Mouse (Mus musculus) hindbrain, postnatal 0 days (tissue): Measurements from ENCODE around the gene Whamm. TPM values are rescaled to one million over a fixed set of nuclear protein-coding genes. Genes with fewer than 3 reads are reported as not detected.

Source experiments
- ATAC-seq: fragments of 200-750 bp; cut with Nextera tagmentation; 2 replicates; pipeline ENCODE4 v1.8.0; 2017; ENCODE audit warnings: mild to moderate bottlenecking, moderate TSS enrichment, moderate library complexity
- DNase-seq: peaks from one replicate; pipeline ENCODE4 v3.0.0-alpha.2; 2015; ENCODE audit warnings: low spot score
- H3K27ac ChIP-seq: fragments of 300-500 bp; sonication (generic); 2 replicates; pipeline ENCODE4 v1.5.1; 2014; ENCODE audit warnings: mild to moderate bottlenecking
- H3K27me3 ChIP-seq: fragments of 300-500 bp; sonication (generic); 2 replicates; pipeline ENCODE4 v1.6.1; 2014; ENCODE audit warnings: low read length, mixed read lengths; ENCODE audit not compliant: insufficient read depth
- H3K36me3 ChIP-seq: fragments of 300-500 bp; sonication (generic); 2 replicates; pipeline ENCODE4 v1.6.1; 2014; ENCODE audit warnings: low read length, mixed read lengths; ENCODE audit not compliant: insufficient read depth
- H3K4me1 ChIP-seq: fragments of 300-500 bp; sonication (generic); 2 replicates; pipeline ENCODE4 v1.6.1; 2014; ENCODE audit warnings: antibody characterized with exemption, low read length, mixed read lengths; ENCODE audit not compliant: insufficient read depth
- H3K4me2 ChIP-seq: fragments of 300-500 bp; sonication (generic); 2 replicates; pipeline ENCODE4 v1.6.1; 2014; ENCODE audit warnings: low read depth, mild to moderate bottlenecking, low read length, moderate library complexity, mixed read lengths
- H3K4me3 ChIP-seq: fragments of 300-500 bp; sonication (generic); 2 replicates; pipeline ENCODE4 v1.5.1; 2014; ENCODE audit warnings: low read length
- H3K9ac ChIP-seq: fragments of 300-500 bp; sonication (generic); replicated peaks from 2 replicates; pipeline ENCODE4 v1.6.1; 2014; ENCODE audit warnings: mild to moderate bottlenecking, low read length, moderate library complexity, mixed read lengths
- H3K9me3 ChIP-seq: fragments of 300-500 bp; sonication (generic); 2 replicates; pipeline ENCODE4 v1.6.1; 2016; ENCODE audit warnings: low read length, mixed read lengths
- CTCF ChIP-seq: IDR thresholded peaks from 2 replicates; pipeline ENCODE4 v1.5.1; 2016; ENCODE audit warnings: antibody characterized with exemption, control low read depth, low read depth
- whole genome bisulfite sequencing: fragments of 180-500 bp; shearing (Covaris S2); extraction: QIAGEN DNeasy Blood & Tissue Kit; methylation state at CpG from one replicate; pipeline ENCODE4 v1.1.7; 2014; 5-methylcytosine and 5-hydroxymethylcytosine counted together
- polyA plus RNA-seq: library from polyadenylated mRNA; unstranded; fragments of >200 nt; fragmentation: Nextera tagmentation; extraction: Ambion mirVana; gene quantifications from 2 replicates; pipeline ENCODE4 v1.2.1, GENCODE M21; 2015
- total RNA-seq: library from RNA; depleted of rRNA; stranded (reverse); fragments of >200 nt; gene quantifications from 2 replicates; pipeline ENCODE4 v1.2.3, GENCODE M21; 2014; rRNA removed

Gene Whamm
- total RNA-seq (5.1 and 6.2 TPM in 2 replicates), polyA plus RNA-seq (6.9 and 7.0 TPM in 2 replicates)

- DNase-seq (peak; percentile 96), ATAC-seq (peak; percentile 100)
- Histone ChIP-seq H3K9ac (peak within 1 kb of the TSS; percentile 93), H3K9me3 (no peaks in the 10 kb centered on the region), H3K27ac (peak within 1 kb of the TSS; percentile 97), H3K4me1 (peaks cover 7% of the 10 kb centered on the region; the same call in 1 of the 2 replicates), H3K4me2 (peak within 1 kb of the TSS; percentile 69), H3K4me3 (peak within 1 kb of the TSS; percentile 94), H3K27me3 (no peaks in the 10 kb centered on the region), H3K36me3 (peaks cover 5% of the 10 kb centered on the region; the same call in 1 of the 2 replicates)
- 3% methylated on average over 88 of the region's 96 CpGs for WGBS
- peak; percentile 19; the same call in 1 of the 2 replicates for TF ChIP-seq CTCF
These were observed at the start of gene Whamm for GRCm38 (mm10) chr7:81571108-81571940. Gene Whamm (plus strand): TSS chr7:81571266.

GRCm38 (mm10) chr7:81523008-81523662 is 47.9 kb upstream of the Whamm start:
- H3K4me2 ChIP-seq, result peak overlapping the region; percentile 74
- H3K9me3 ChIP-seq, result no peaks in the 10 kb centered on the region
- H3K27ac ChIP-seq, result peak overlapping the region; percentile 96
- peak overlapping the region; percentile 50 for H3K4me3 ChIP-seq
- H3K27me3 ChIP-seq, result no peaks in the 10 kb centered on the region
- peak overlapping the region; percentile 72 for H3K9ac ChIP-seq
- TF ChIP-seq CTCF, result peak; percentile 68
- ATAC-seq (peak; percentile 99), DNase-seq (peak; percentile 99)
- H3K36me3 ChIP-seq, result no peaks in the 10 kb centered on the region
- under 1% methylated on average over 31 of the region's 31 CpGs for WGBS
- H3K4me1 ChIP-seq, result peaks cover 11% of the 10 kb centered on the region; the same call in 1 of the 2 replicates

GRCm38 (mm10) chr7:81523663-81524017 is 47.4 kb upstream of the Whamm start:
- H3K4me1 ChIP-seq, result peaks cover 11% of the 10 kb centered on the region; the same call in 1 of the 2 replicates
- H3K27me3 ChIP-seq, result no peaks in the 10 kb centered on the region
- peaks cover 1% of the 10 kb centered on the region; the same call in 1 of the 2 replicates for H3K36me3 ChIP-seq
- WGBS, result 10% methylated on average over 13 of the region's 13 CpGs
- no peak for TF ChIP-seq CTCF
- H3K4me2 ChIP-seq, result peak overlapping the region; percentile 74
- H3K9me3 ChIP-seq, result no peaks in the 10 kb centered on the region
- peak overlapping the region; percentile 72 for H3K9ac ChIP-seq
- peak overlapping the region; percentile 50 for H3K4me3 ChIP-seq
- ATAC-seq (no peak; the same call in 1 of the 2 replicates), DNase-seq (no peak)
- peak overlapping the region; percentile 96 for H3K27ac ChIP-seq

DNA sequence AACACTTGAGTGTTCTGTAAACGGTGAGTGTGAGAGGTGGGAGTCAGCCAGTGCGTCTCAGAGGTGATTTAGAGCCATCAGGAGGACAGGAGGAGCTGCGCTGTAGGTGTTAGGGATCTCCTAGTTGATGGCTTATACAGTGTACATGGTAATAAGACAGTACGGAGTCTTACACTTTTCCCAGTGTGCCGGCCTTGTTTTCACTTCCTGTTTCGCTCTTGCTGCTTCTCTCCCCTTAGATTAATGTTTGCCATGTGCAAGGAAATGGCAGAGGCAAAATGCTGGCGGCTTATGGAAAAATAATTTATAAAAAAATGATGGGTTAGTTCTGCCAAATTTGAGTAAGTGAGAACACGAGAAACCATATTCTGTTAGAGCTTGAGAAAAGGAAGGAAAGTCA is 42.1 kb upstream of the Whamm start:
- Histone ChIP-seq H3K4me3 (no peak overlapping the region), H3K36me3 (peaks cover 35% of the 10 kb centered on the region), H3K27ac (no peak overlapping the region), H3K4me1 (peaks cover 10% of the 10 kb centered on the region; the same call in 1 of the 2 replicates), H3K9ac (no peak overlapping the region), H3K4me2 (no peak overlapping the region), H3K9me3 (no peaks in the 10 kb centered on the region), H3K27me3 (no peaks in the 10 kb centered on the region)
- no peak for DNase-seq
- ATAC-seq, result no peak
- TF ChIP-seq CTCF, result no peak
- 96% methylated on average over 8 of the region's 8 CpGs for WGBS

- TF ChIP-seq CTCF, result no peak
- H3K36me3 ChIP-seq, result peaks cover 41% of the 10 kb centered on the region
- H3K27ac ChIP-seq, result no peak overlapping the region
- H3K9ac ChIP-seq, result no peak overlapping the region
- no peak overlapping the region for H3K4me3 ChIP-seq
- no peaks in the 10 kb centered on the region for H3K9me3 ChIP-seq
- 82% methylated on average over 1 of the region's 1 CpGs for WGBS
- ATAC-seq (no peak), DNase-seq (no peak)
- no peaks in the 10 kb centered on the region for H3K27me3 ChIP-seq
- H3K4me2 ChIP-seq, result no peak overlapping the region
- no peaks in the 10 kb centered on the region for H3K4me1 ChIP-seq
These were observed 39.6 kb upstream of the Whamm start for GRCm38 (mm10) chr7:81531462-81531861.

GRCm38 (mm10) chr7:81536478-81536877 is 34.6 kb upstream of the Whamm start:
- no peak for DNase-seq
- TF ChIP-seq CTCF, result no peak
- H3K9me3 ChIP-seq, result no peaks in the 10 kb centered on the region
- ATAC-seq, result no peak
- H3K36me3 ChIP-seq, result peaks cover 23% of the 10 kb centered on the region
- H3K4me2 ChIP-seq, result no peak overlapping the region
- no peak overlapping the region for H3K27ac ChIP-seq
- H3K27me3 ChIP-seq, result no peaks in the 10 kb centered on the region
- no peaks in the 10 kb centered on the region for H3K4me1 ChIP-seq
- no peak overlapping the region for H3K4me3 ChIP-seq
- 86% methylated on average over 4 of the region's 4 CpGs for WGBS
- no peak overlapping the region for H3K9ac ChIP-seq
